Mouse (Mus musculus): ENCODE data around the gene Stmn1. TPM values are rescaled to one million over a fixed set of nuclear protein-coding genes. Genes with fewer than 3 reads are reported as not detected.
A peak's percentile ranks its signal among the peaks of the same experiment; 100 is the strongest.

The Stmn1 gene
- polyA plus RNA-seq, 1 experiment from 2014 or later = 7,875 TPM

Small RNA genes within 50 kb of the gene (microRNA-seq; reads per million reads assigned to microRNA genes)
- 2.6 reads per million, percentile 4 among the genes with 10 or more reads in this experiment for gene Gm23634

Other genes starting within 250 kb of the Stmn1 start
- gene Catsper4, start 240.9 kb upstream of the Stmn1 start, polyA plus RNA-seq (2015; fragmentation: Nextera tagmentation; extraction: Ambion mirVana) = not detected in 2 replicates
- gene Cnksr1, start 229.9 kb upstream of the Stmn1 start, polyA plus RNA-seq (2015; fragmentation: Nextera tagmentation; extraction: Ambion mirVana) = 0.08 and 0.11 TPM in 2 replicates
- gene E130218I03Rik, start 224.7 kb upstream of the Stmn1 start, polyA plus RNA-seq (2015; fragmentation: Nextera tagmentation; extraction: Ambion mirVana) = 0.49 TPM in 1 of 2 replicates, not detected in the other
- 17.0 and 17.8 TPM in 2 replicates for gene Zfp593, start 222.7 kb upstream of the Stmn1 start, polyA plus RNA-seq (2015; fragmentation: Nextera tagmentation; extraction: Ambion mirVana)
- gene Gm30191, start 221.4 kb upstream of the Stmn1 start, polyA plus RNA-seq (2015; fragmentation: Nextera tagmentation; extraction: Ambion mirVana) = not detected in 2 replicates
- gene Grrp1, start 214.2 kb upstream of the Stmn1 start, polyA plus RNA-seq (2015; fragmentation: Nextera tagmentation; extraction: Ambion mirVana) = 9.9 and 12.1 TPM in 2 replicates
- 41.0 and 42.1 TPM in 2 replicates for gene Pdik1l, start 180.4 kb upstream of the Stmn1 start, polyA plus RNA-seq (2015; fragmentation: Nextera tagmentation; extraction: Ambion mirVana)
- 0.13 and 0.24 TPM in 2 replicates for gene Trim63, start 153.2 kb upstream of the Stmn1 start, polyA plus RNA-seq (2015; fragmentation: Nextera tagmentation; extraction: Ambion mirVana)
- 0.05 and 0.11 TPM in 2 replicates for gene Slc30a2, start 125.1 kb upstream of the Stmn1 start, polyA plus RNA-seq (2015; fragmentation: Nextera tagmentation; extraction: Ambion mirVana)
- 0.22 and 0.34 TPM in 2 replicates for gene Extl1, start 84.5 kb upstream of the Stmn1 start, polyA plus RNA-seq (2015; fragmentation: Nextera tagmentation; extraction: Ambion mirVana)
- 7.7 TPM in 2 replicates for gene Pafah2, start 72.0 kb upstream of the Stmn1 start, polyA plus RNA-seq (2015; fragmentation: Nextera tagmentation; extraction: Ambion mirVana)
- gene Paqr7, start 28.4 kb downstream of the Stmn1 start, polyA plus RNA-seq (2015; fragmentation: Nextera tagmentation; extraction: Ambion mirVana) = 10.8 and 12.3 TPM in 2 replicates
- 5.1 and 6.8 TPM in 2 replicates for gene Aunip, start 42.7 kb downstream of the Stmn1 start, polyA plus RNA-seq (2015; fragmentation: Nextera tagmentation; extraction: Ambion mirVana)
- gene Mtfr1l, start 67.1 kb downstream of the Stmn1 start, polyA plus RNA-seq (2015; fragmentation: Nextera tagmentation; extraction: Ambion mirVana) = 157 and 161 TPM in 2 replicates
- gene Selenon, start 83.8 kb downstream of the Stmn1 start, polyA plus RNA-seq (2015; fragmentation: Nextera tagmentation; extraction: Ambion mirVana) = 11.8 and 27.5 TPM in 2 replicates
- gene Man1c1, start 236.0 kb downstream of the Stmn1 start, polyA plus RNA-seq (2015; fragmentation: Nextera tagmentation; extraction: Ambion mirVana) = 2.5 and 2.6 TPM in 2 replicates